Mouse (Mus musculus): ENCODE data around the gene AC109138.7. TPM values are rescaled to one million over a fixed set of nuclear protein-coding genes. Genes with fewer than 3 reads are reported as not detected.
A peak's percentile ranks its signal among the peaks of the same experiment; 100 is the strongest.

The AC109138.7 gene
- polyA plus RNA-seq, 2 experiments, result not detected

DNA sequence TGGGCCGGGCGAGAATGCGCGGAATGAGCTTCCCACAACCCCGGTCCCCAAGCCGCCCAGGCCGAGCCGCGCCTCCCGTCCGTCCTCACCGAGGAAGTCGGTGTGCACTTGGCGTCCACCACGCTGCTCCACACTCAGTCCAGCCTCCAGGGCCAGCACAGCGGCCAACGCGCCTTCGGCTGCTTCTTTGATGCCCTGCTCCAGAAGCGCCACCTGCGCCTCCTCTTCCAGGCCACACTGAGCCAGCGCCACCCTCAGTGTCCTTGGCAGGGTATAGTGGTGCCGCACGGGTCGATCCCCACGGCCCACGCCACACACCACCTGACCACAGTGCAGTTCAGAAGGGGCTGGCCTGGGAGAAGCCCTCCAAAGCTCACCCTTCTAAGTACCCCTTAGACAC is 44.3 kb upstream of the AC109138.7 start:
- peak overlapping the region; percentile 0; the same call in 1 of the 2 replicates for H3K27ac ChIP-seq
- H3K27me3 ChIP-seq (ENCODE audit: control insufficient read depth, insufficient read depth, low read length), result no peaks in the 10 kb centered on the region
- H3K9me3 ChIP-seq (ENCODE audit: control insufficient read depth, low read length), result no peaks in the 10 kb centered on the region
- H3K36me3 ChIP-seq (replicated peaks; ENCODE audit: control insufficient read depth, insufficient read depth, low read depth), result no peaks in the 10 kb centered on the region
- H3K9ac ChIP-seq (replicated peaks), result peak overlapping the region; percentile 50
- H3K4me1 ChIP-seq (replicated peaks; ENCODE audit: control insufficient read depth in 2 of 2, insufficient read depth in 2 of 2, low read length in 1 of 2), result peaks cover 4 to 5% of the 10 kb centered on the region in 2 experiments
- peak overlapping the region; percentile 87 for H3K4me2 ChIP-seq (ENCODE audit: low read depth)
- no peak for DNase-seq (ENCODE audit: low read depth in 3 of 3, low spot score in 3 of 3)
- H3K4me3 ChIP-seq (ENCODE audit: insufficient read depth in 1 of 2, low read depth in 2 of 2, low read length in 2 of 2), result peak overlapping the region; percentile 42 to 57
- 13% methylated on average over 27 of the region's 27 CpGs for WGBS (ENCODE audit: insufficient replicate concordance)
- peak; percentile 54 for ATAC-seq (ENCODE audit: insufficient read depth)
- TF ChIP-seq EP300 (IDR thresholded peaks at IDR 0.05; ENCODE audit: low read depth) (no peak), CTCF (IDR thresholded peaks at IDR 0.05; ENCODE audit: low read depth) (no peak)

DNA sequence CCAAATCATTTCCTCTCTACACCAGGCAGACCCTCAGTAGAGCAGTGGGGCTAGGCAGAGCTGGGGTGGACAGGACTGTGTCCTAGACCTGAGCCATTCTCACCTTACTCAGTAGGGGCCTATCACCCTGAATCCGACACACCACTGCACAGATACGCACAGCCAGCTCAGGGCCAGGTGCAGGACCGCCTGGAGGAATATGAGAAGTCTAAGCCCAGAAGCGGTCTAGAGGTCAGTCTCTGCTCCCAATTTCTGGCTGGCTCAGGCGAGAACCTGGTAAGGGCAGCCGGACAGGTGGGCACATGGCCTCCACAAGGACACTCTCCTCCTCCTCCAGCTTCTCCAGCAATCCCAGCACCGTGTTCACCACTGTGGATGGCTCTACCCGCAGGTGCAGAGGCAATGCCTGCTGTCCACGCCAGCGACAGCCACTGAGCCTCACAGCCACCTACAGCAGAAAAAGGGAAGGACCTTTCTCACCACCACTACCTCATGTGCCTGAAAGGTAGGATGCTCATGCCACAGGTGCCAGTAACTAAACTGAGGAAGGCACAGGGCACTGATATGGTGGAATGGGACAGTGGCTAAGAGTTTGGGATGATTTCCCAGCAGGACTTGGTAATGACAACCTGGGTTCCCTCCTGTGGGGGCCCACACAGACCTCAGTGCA is 43.3 kb upstream of the AC109138.7 start:
- 73% methylated on average over 10 of the region's 10 CpGs for WGBS (ENCODE audit: insufficient replicate concordance)
- no peak overlapping the region for H3K9ac ChIP-seq (replicated peaks)
- no peak for DNase-seq (ENCODE audit: low read depth in 3 of 3, low spot score in 3 of 3)
- ATAC-seq (ENCODE audit: insufficient read depth), result no peak
- TF ChIP-seq CTCF (IDR thresholded peaks at IDR 0.05; ENCODE audit: low read depth), result no peak
- TF ChIP-seq EP300 (IDR thresholded peaks at IDR 0.05; ENCODE audit: low read depth), result no peak
- H3K4me1 ChIP-seq (replicated peaks; ENCODE audit: control insufficient read depth in 2 of 2, insufficient read depth in 2 of 2, low read length in 1 of 2), result peaks cover 4 to 12% of the 10 kb centered on the region in 2 experiments
- H3K36me3 ChIP-seq (replicated peaks; ENCODE audit: control insufficient read depth, insufficient read depth, low read depth), result no peaks in the 10 kb centered on the region
- no peaks in the 10 kb centered on the region for H3K27me3 ChIP-seq (ENCODE audit: control insufficient read depth, insufficient read depth, low read length)
- H3K27ac ChIP-seq, result no peak overlapping the region
- H3K9me3 ChIP-seq (ENCODE audit: control insufficient read depth, low read length), result no peaks in the 10 kb centered on the region
- H3K4me2 ChIP-seq (ENCODE audit: low read depth), result no peak overlapping the region
- H3K4me3 ChIP-seq (ENCODE audit: insufficient read depth in 1 of 2, low read depth in 2 of 2, low read length in 2 of 2), result no peak overlapping the region

DNA sequence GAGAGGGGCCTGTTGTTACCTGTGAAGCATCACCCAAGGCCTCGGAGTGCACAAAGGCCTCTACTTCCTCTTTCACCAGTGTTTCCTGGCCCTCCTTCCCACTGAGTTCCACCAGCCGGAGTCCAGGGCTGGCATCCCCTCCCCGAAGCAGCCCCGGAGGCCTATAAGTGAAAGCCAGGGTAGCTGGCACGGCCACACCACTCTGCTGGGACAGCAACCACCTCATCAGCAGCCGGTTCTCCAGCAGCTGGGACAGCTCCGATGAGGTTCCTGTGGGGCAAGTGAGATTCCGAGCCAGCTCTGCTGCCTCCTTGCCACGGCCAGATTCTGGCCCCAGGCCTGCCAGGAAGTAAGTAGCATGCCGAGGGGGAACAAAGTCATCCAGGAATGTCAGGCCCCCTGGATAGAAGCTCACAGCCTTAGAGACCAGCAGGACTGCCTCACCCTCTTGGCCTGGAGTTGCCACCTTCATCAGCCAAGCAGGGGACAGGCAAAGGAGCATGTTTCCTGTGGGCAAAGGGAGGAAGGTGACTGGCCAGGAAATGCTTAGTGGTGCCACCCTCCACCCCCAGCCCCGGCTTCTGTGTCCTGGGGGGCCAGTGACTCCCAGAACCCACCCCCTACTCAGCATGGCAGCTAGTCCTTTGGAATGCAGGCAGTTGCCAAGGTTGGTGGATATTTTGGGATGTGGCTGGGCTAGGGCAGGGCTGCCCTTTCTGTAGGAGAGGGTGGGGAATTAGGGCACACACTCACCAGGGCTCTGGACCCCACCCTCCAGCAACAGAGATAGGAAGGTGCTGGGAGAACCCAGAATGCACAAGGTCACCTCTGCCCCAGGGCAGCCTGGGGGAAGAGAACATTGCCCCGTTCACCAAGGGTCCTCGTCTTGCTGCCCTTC is 42.5 kb upstream of the AC109138.7 start:
- Histone ChIP-seq H3K27ac (no peak overlapping the region), H3K4me3 (ENCODE audit: insufficient read depth in 1 of 2, low read depth in 2 of 2, low read length in 2 of 2) (no peak overlapping the region), H3K9me3 (ENCODE audit: control insufficient read depth, low read length) (no peaks in the 10 kb centered on the region), H3K27me3 (ENCODE audit: control insufficient read depth, insufficient read depth, low read length) (no peaks in the 10 kb centered on the region), H3K36me3 (replicated peaks; ENCODE audit: control insufficient read depth, insufficient read depth, low read depth) (no peaks in the 10 kb centered on the region), H3K9ac (replicated peaks) (no peak overlapping the region), H3K4me1 (replicated peaks; ENCODE audit: control insufficient read depth in 2 of 2, insufficient read depth in 2 of 2, low read length in 1 of 2) (peaks cover 4 to 12% of the 10 kb centered on the region in 2 experiments), H3K4me2 (ENCODE audit: low read depth) (no peak overlapping the region)
- ATAC-seq (ENCODE audit: insufficient read depth), result no peak
- WGBS (ENCODE audit: insufficient replicate concordance), result 44% methylated on average over 13 of the region's 13 CpGs
- no peak for DNase-seq (ENCODE audit: low read depth in 3 of 3, low spot score in 3 of 3)
- TF ChIP-seq EP300 (IDR thresholded peaks at IDR 0.05; ENCODE audit: low read depth) (no peak), CTCF (IDR thresholded peaks at IDR 0.05; ENCODE audit: low read depth) (no peak)

DNA sequence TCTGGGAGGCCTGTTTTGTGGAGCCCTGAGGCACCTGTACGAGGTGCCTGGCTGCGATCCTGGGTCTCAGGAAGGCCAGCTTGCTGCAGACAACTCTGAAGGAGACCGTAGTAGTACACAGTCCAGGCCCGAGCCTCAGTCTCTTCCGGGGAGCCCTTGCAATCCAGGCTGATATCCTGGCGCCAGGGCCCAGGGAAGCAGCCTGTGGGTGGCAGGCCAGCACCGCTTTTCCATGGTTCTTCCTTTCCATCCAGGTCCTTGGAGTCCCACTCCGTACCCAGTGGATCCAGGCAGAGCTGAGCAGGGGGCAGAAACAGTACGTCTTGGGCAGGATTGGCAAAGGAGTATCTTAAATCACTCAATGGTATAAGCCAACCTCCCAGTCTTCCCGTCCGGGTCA is 41.2 kb upstream of the AC109138.7 start:
- H3K9me3 ChIP-seq (ENCODE audit: control insufficient read depth, low read length), result no peaks in the 10 kb centered on the region
- H3K36me3 ChIP-seq (replicated peaks; ENCODE audit: control insufficient read depth, insufficient read depth, low read depth), result no peaks in the 10 kb centered on the region
- TF ChIP-seq CTCF (IDR thresholded peaks at IDR 0.05; ENCODE audit: low read depth), result no peak; the same call in 1 of the 2 replicates
- TF ChIP-seq EP300 (IDR thresholded peaks at IDR 0.05; ENCODE audit: low read depth), result no peak
- no peak overlapping the region for H3K4me2 ChIP-seq (ENCODE audit: low read depth)
- H3K27me3 ChIP-seq (ENCODE audit: control insufficient read depth, insufficient read depth, low read length), result no peaks in the 10 kb centered on the region
- H3K27ac ChIP-seq, result no peak overlapping the region
- ATAC-seq (ENCODE audit: insufficient read depth) (no peak), DNase-seq (ENCODE audit: low read depth in 3 of 3, low spot score in 3 of 3) (no peak)
- 60% methylated on average over 11 of the region's 11 CpGs for WGBS (ENCODE audit: insufficient replicate concordance)
- H3K9ac ChIP-seq (replicated peaks), result no peak overlapping the region
- H3K4me3 ChIP-seq (ENCODE audit: insufficient read depth in 1 of 2, low read depth in 2 of 2, low read length in 2 of 2), result no peak overlapping the region
- H3K4me1 ChIP-seq (replicated peaks; ENCODE audit: control insufficient read depth in 2 of 2, insufficient read depth in 2 of 2, low read length in 1 of 2), result peaks cover 4 to 12% of the 10 kb centered on the region in 2 experiments

Measured in liver, embryonic 14.5 days (tissue).